Mouse (Mus musculus) left cerebral cortex, postnatal 4 days (tissue): Measurements from ENCODE around the gene Cep57. TPM values are rescaled to one million over a fixed set of nuclear protein-coding genes. Genes with fewer than 3 reads are reported as not detected.
"Not testable (repeated sequence)": the region's sequence is repeated elsewhere in the genome, so short reads cannot be mapped to it uniquely, and the experiment has no call there.

ENCODE experiments used
- DNase-seq: peaks from one replicate; pipeline ENCODE4 v3.0.0-alpha.2; 2022
- intact Hi-C: fragments of 180-260 bp; cut with DNase I; formaldehyde crosslinking; loops from one replicate; pipeline ENCODE4 v1.15.1; 2025
- total RNA-seq, 2 experiments: library from RNA; stranded (reverse); gene quantifications; 2 replicates each; pipeline ENCODE4 v1.2.3; 2021

The Cep57 gene
- total RNA-seq, 2 experiments from 2014 or later, result 27.2 to 30.9 TPM

GRCm38 (mm10) chr9:13804480-13804879 is 22.4 kb downstream of the Cep57 start:
- intact Hi-C loops, result no loop called here
- no peak for DNase-seq

GRCm38 (mm10) chr9:13794756-13795155 is 32.2 kb downstream of the Cep57 start:
- intact Hi-C loops, result no loop called here
- DNase-seq, result no peak

GRCm38 (mm10) chr9:13794302-13794701 is 32.6 kb downstream of the Cep57 start:
- intact Hi-C loops, result no loop called here
- DNase-seq, result no peak

- intact Hi-C loops, DNase-seq: not testable (repeated sequence)
Observed at GRCm38 (mm10) chr9:13790864-13791263, 36.0 kb downstream of the Cep57 start.

- intact Hi-C loops, result no loop called here
- no peak for DNase-seq
Observed at GRCm38 (mm10) chr9:13781985-13782384, 44.9 kb downstream of the Cep57 start.

GRCm38 (mm10) chr9:13774732-13775131 is 52.2 kb downstream of the Cep57 start:
- no peak for DNase-seq

GRCm38 (mm10) chr9:13766570-13766969 is 60.3 kb downstream of the Cep57 start:
- no peak for DNase-seq
- intact Hi-C loops, result no loop called here

More at GRCm38 (mm10) chr9:13774732-13775131, 52.2 kb downstream of the Cep57 start:
- intact Hi-C loops, result no loop called here

GRCm38 (mm10) chr9:13765624-13766023 is 61.3 kb downstream of the Cep57 start:
- intact Hi-C loops, result no loop called here
- DNase-seq, result no peak

GRCm38 (mm10) chr9:13760430-13760829 is 66.5 kb downstream of the Cep57 start:
- no peak for DNase-seq
- intact Hi-C loops, result no loop called here

Other genes starting within 250 kb of the Cep57 start
- 10 to 100 TPM; 45.1 to 46.0 TPM for gene Mtmr2, start 78.7 kb downstream of the Cep57 start, total RNA-seq
- gene Fam76b, start 609 bp upstream of the Cep57 start, total RNA-seq, result 10 to 100 TPM; 36.4 to 37.2 TPM